Mouse (Mus musculus): ENCODE measurements around the gene Ptprj. TPM values are rescaled to one million over a fixed set of nuclear protein-coding genes. Genes with fewer than 3 reads are reported as not detected.
A peak's percentile ranks its signal among the peaks of the same experiment; 100 is the strongest.
"Not testable (repeated sequence)": the region's sequence is repeated elsewhere in the genome, so short reads cannot be mapped to it uniquely, and the experiment has no call there.

Ptprj gene
- total and polyA plus RNA-seq, 2 experiments, result 12.1 to 35.2 TPM

DNA sequence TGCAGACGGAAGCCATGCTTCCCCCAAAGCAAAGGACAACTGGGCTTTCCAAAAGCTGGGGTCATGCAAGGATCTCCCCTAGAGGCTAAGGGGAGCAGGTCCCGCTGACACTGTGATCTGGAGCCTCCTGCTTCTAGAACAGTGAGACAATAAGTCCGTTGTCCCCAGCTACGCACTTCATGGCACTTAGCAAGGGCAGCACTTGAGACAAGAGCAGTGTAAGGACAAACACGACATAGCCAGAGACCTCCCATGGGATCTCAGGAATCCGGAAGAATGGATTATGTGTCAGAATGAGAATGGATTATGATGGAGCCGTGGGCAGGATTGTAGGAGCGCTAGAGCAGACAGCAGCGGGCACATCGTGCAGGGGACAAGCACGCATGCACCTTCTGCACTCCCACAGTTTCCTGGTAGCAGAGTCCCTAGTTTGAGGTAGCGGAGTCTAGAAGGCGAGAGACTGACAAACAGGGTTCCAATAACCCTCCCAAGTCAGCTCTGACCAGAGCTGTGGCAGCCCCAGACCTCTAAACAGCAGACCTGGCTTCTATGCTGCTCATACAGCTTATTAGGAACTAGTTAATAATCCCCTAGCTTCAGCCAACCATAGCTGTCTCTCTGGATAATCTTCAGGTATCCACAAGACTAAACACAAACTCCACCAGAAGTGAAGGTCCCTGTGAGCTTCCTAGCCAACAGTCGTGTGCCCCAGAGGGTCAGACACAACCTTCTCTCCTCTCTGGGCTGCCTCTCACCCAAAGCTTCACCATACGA lies 131.3 kb downstream of the Ptprj start:
- H3K79me2 ChIP-seq (ENCODE audit: control insufficient read depth, insufficient read depth, low read length), result no peaks in the 10 kb centered on the region
- no peaks in the 10 kb centered on the region for H3K27me3 ChIP-seq (ENCODE audit: control insufficient read depth, insufficient read depth, low read length)
- peaks cover 35% of the 10 kb centered on the region for H3K36me3 ChIP-seq (ENCODE audit: control insufficient read depth, insufficient read depth, low read length)
- no peak overlapping the region for H3K9ac ChIP-seq (ENCODE audit: low read depth, low read length)
- DNase-seq (ENCODE audit: extremely low read depth, low read depth, low spot score), result no peak
- no peaks in the 10 kb centered on the region for H3K4me1 ChIP-seq (ENCODE audit: control insufficient read depth, insufficient read depth, low read length)
- no peak overlapping the region for H3K27ac ChIP-seq (replicated peaks; ENCODE audit: insufficient read depth, low read depth, low read length)
- no peak overlapping the region for H3K4me3 ChIP-seq (ENCODE audit: insufficient read depth, low read depth, low read length)
- WGBS, result 92% methylated on average over 15 of the region's 15 CpGs
- TF ChIP-seq CTCF (IDR thresholded peaks at IDR 0.05; ENCODE audit: low read depth, low read length) (no peak), POLR2A (IDR thresholded peaks at IDR 0.05; ENCODE audit: extremely low read depth, insufficient read depth, low read length) (no peak)

GRCm38 (mm10) chr2:90443811-90444210 lies 136.6 kb downstream of the Ptprj start:
- Histone ChIP-seq H3K27ac (replicated peaks; ENCODE audit: insufficient read depth, low read depth, low read length) (no peak overlapping the region), H3K36me3 (ENCODE audit: control insufficient read depth, insufficient read depth, low read length) (peaks cover 12% of the 10 kb centered on the region), H3K79me2 (ENCODE audit: control insufficient read depth, insufficient read depth, low read length) (no peaks in the 10 kb centered on the region), H3K4me1 (ENCODE audit: control insufficient read depth, insufficient read depth, low read length) (peaks cover 3% of the 10 kb centered on the region; the same call in 1 of the 2 replicates), H3K4me3 (ENCODE audit: insufficient read depth, low read depth, low read length) (no peak overlapping the region), H3K9ac (ENCODE audit: low read depth, low read length) (no peak overlapping the region), H3K27me3 (ENCODE audit: control insufficient read depth, insufficient read depth, low read length) (no peaks in the 10 kb centered on the region)
- DNase-seq (ENCODE audit: extremely low read depth, low read depth, low spot score), result no peak
- WGBS, result 73% methylated on average over 5 of the region's 5 CpGs
- TF ChIP-seq POLR2A (IDR thresholded peaks at IDR 0.05; ENCODE audit: extremely low read depth, insufficient read depth, low read length) (no peak), CTCF (IDR thresholded peaks at IDR 0.05; ENCODE audit: low read depth, low read length) (no peak)

DNA sequence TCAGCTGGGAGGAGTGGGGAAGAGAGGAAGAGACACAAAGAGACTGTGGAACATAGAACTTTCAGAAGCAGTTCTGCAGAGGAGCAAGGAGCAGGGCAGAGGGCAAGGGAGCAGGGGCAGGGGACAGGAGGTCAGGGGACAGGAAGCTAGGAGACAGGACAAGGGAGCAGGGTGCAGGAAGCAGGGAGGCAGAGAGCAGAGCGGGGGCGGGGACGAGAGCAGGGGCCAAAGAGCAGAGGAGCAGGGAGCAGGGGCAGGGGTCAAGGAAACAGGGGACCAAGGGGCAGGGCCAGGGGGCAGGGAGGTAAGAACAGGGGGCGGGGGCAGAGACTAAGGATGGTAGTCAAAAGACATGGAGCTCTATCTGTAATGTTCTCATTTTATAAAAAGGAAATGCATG lies 138.6 kb downstream of the Ptprj start:
- H3K36me3 ChIP-seq (ENCODE audit: control insufficient read depth, insufficient read depth, low read length); H3K9ac ChIP-seq (ENCODE audit: low read depth, low read length); H3K27ac ChIP-seq (replicated peaks; ENCODE audit: insufficient read depth, low read depth, low read length); H3K79me2 ChIP-seq (ENCODE audit: control insufficient read depth, insufficient read depth, low read length); H3K4me1 ChIP-seq (ENCODE audit: control insufficient read depth, insufficient read depth, low read length); H3K4me3 ChIP-seq (ENCODE audit: insufficient read depth, low read depth, low read length); H3K27me3 ChIP-seq (ENCODE audit: control insufficient read depth, insufficient read depth, low read length): not testable (repeated sequence)
- WGBS, result 56% methylated on average over 4 of the region's 4 CpGs
- peak; percentile 37 for DNase-seq (ENCODE audit: extremely low read depth, low read depth, low spot score)

DNA sequence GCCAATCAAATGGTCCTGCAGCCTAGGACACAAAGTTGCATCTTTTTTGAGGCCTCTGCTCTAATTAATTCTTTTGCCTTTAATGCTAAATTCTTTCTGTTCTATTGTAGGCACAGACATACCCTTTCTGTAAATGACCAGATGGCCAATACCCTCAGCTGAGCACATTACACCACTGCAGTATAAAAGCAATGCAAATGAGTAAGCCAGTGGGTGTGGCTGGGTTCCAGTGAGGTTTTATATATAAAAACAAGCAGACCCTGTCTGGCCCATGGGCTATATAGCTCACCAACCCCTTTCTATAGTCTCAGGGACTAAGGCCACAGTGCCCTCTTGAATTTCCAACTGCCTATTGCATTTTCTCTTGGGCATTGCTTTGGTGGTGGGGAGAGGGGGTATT lies 140.3 kb downstream of the Ptprj start:
- H3K4me1 ChIP-seq (ENCODE audit: control insufficient read depth, insufficient read depth, low read length); DNase-seq (ENCODE audit: extremely low read depth, low read depth, low spot score); H3K27me3 ChIP-seq (ENCODE audit: control insufficient read depth, insufficient read depth, low read length); H3K4me3 ChIP-seq (ENCODE audit: insufficient read depth, low read depth, low read length); H3K79me2 ChIP-seq (ENCODE audit: control insufficient read depth, insufficient read depth, low read length); H3K36me3 ChIP-seq (ENCODE audit: control insufficient read depth, insufficient read depth, low read length); H3K27ac ChIP-seq (replicated peaks; ENCODE audit: insufficient read depth, low read depth, low read length); H3K9ac ChIP-seq (ENCODE audit: low read depth, low read length): not testable (repeated sequence)

DNA sequence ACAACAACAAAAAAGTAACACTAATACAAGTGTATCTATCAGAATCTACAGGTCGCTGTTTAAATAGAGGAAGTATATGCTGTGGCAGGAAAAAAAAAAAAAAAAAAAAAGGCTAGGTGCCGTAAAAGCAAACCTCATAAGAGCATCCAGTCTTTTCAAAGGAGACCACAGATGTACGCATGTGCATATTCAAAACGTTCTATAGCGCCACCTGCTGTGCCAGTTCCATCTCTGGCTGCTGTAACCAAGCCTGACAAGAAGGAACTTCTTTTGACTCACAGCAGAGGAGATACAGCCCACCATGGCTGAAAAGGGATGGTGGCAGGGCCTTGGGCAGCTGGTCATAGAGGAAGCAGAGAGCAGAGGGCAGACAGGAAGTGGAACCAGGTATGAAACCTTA lies 143.0 kb downstream of the Ptprj start:
- H3K27me3 ChIP-seq (ENCODE audit: control insufficient read depth, insufficient read depth, low read length); H3K4me3 ChIP-seq (ENCODE audit: insufficient read depth, low read depth, low read length); DNase-seq (ENCODE audit: extremely low read depth, low read depth, low spot score); H3K4me1 ChIP-seq (ENCODE audit: control insufficient read depth, insufficient read depth, low read length); H3K79me2 ChIP-seq (ENCODE audit: control insufficient read depth, insufficient read depth, low read length); H3K9ac ChIP-seq (ENCODE audit: low read depth, low read length); H3K27ac ChIP-seq (replicated peaks; ENCODE audit: insufficient read depth, low read depth, low read length); H3K36me3 ChIP-seq (ENCODE audit: control insufficient read depth, insufficient read depth, low read length): not testable (repeated sequence)
- 100% methylated on average over 1 of the region's 5 CpGs for WGBS

DNA sequence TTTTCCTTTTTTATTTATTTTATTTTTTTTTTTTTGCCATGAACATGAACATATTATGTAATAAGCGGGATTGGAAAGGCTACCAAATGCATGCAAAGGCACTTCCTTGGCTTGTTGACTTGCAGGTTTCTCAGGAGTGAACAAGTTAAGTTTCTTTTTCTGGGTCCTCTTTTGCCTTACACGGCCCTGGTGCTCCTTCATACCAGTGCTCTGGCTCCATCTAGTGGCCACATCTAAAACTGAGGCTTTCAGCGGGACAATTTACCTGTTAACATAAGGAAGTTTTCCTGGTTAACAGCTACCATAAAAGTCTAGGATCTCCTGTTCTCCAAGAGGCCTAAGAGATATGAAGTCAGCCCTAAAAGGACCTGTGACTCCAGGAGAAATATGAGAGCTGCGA lies 150.7 kb downstream of the Ptprj start:
- WGBS, result no CpG with 5 or more reads among the region's 4 CpGs
- not testable (repeated sequence) for H3K4me3 ChIP-seq (ENCODE audit: insufficient read depth, low read depth, low read length); H3K79me2 ChIP-seq (ENCODE audit: control insufficient read depth, insufficient read depth, low read length); H3K36me3 ChIP-seq (ENCODE audit: control insufficient read depth, insufficient read depth, low read length); H3K9ac ChIP-seq (ENCODE audit: low read depth, low read length); H3K4me1 ChIP-seq (ENCODE audit: control insufficient read depth, insufficient read depth, low read length); DNase-seq (ENCODE audit: extremely low read depth, low read depth, low spot score); H3K27me3 ChIP-seq (ENCODE audit: control insufficient read depth, insufficient read depth, low read length); H3K27ac ChIP-seq (replicated peaks; ENCODE audit: insufficient read depth, low read depth, low read length)

DNA sequence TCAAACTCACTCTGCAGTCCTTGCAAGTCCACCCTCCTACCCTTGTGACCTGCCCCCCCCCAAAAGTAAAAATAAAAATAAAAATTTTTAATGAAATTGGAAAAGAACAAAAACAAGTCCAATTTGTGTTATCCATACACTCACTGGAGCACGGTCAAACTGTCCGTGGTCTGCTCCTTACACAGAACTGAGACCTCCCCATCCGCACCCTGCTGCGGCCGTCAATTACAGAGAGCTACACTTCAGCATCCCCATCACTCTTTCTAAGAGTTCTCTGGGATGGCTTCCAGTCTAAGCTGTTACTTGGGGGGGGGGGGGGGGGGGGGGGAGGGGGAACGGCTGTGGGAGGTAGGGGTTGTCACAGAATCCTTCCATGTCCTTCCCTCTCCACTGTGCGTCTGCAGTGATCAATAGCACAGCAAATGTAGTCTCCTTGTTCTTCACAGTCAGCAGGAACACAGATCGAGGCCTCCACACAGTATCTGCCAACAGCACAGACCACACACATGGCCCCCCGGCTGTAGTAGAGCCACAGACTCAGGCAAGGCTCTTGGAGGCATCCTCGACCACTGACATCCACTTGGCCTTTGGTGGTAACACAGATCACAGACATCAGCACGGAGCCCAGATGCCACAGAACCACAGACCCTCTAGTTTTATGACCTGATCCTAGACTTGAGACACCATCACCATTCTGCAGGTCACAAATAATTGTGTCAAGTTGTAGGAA lies 151.3 kb downstream of the Ptprj start:
- H3K27ac ChIP-seq (replicated peaks; ENCODE audit: insufficient read depth, low read depth, low read length); DNase-seq (ENCODE audit: extremely low read depth, low read depth, low spot score); H3K9ac ChIP-seq (ENCODE audit: low read depth, low read length); H3K4me1 ChIP-seq (ENCODE audit: control insufficient read depth, insufficient read depth, low read length); H3K27me3 ChIP-seq (ENCODE audit: control insufficient read depth, insufficient read depth, low read length); H3K4me3 ChIP-seq (ENCODE audit: insufficient read depth, low read depth, low read length); H3K79me2 ChIP-seq (ENCODE audit: control insufficient read depth, insufficient read depth, low read length); H3K36me3 ChIP-seq (ENCODE audit: control insufficient read depth, insufficient read depth, low read length): not testable (repeated sequence)
- WGBS, result 60% methylated on average over 1 of the region's 11 CpGs

GRCm38 (mm10) chr2:90424937-90425336 lies 155.5 kb downstream of the Ptprj start:
- H3K79me2 ChIP-seq (ENCODE audit: control insufficient read depth, insufficient read depth, low read length); H3K9ac ChIP-seq (ENCODE audit: low read depth, low read length); H3K27me3 ChIP-seq (ENCODE audit: control insufficient read depth, insufficient read depth, low read length); DNase-seq (ENCODE audit: extremely low read depth, low read depth, low spot score); H3K4me3 ChIP-seq (ENCODE audit: insufficient read depth, low read depth, low read length); H3K27ac ChIP-seq (replicated peaks; ENCODE audit: insufficient read depth, low read depth, low read length); H3K4me1 ChIP-seq (ENCODE audit: control insufficient read depth, insufficient read depth, low read length); H3K36me3 ChIP-seq (ENCODE audit: control insufficient read depth, insufficient read depth, low read length): not testable (repeated sequence)
- no CpG with 5 or more reads among the region's 4 CpGs for WGBS

DNA sequence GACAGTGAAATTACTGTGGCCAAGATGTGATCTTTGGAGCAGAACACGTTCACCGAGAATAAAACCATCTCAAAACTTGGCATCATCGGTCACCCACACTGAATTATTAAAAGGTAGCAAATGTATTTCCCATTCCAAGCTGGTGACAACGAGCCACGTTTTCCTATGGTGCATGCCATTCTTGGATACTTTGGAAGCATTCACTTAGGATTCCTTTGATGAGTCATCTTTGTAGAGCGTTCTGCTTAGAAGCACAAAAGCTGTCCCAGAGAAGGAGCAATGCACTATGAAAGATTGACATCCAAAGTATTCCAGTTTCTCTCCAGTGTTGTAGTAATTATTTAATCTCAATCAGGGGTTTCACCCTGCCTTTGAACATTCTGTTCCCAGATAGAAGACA lies 158.2 kb downstream of the Ptprj start:
- H3K27ac ChIP-seq (replicated peaks; ENCODE audit: insufficient read depth, low read depth, low read length); H3K79me2 ChIP-seq (ENCODE audit: control insufficient read depth, insufficient read depth, low read length); H3K4me1 ChIP-seq (ENCODE audit: control insufficient read depth, insufficient read depth, low read length); H3K36me3 ChIP-seq (ENCODE audit: control insufficient read depth, insufficient read depth, low read length); H3K4me3 ChIP-seq (ENCODE audit: insufficient read depth, low read depth, low read length); DNase-seq (ENCODE audit: extremely low read depth, low read depth, low spot score); H3K27me3 ChIP-seq (ENCODE audit: control insufficient read depth, insufficient read depth, low read length); H3K9ac ChIP-seq (ENCODE audit: low read depth, low read length): not testable (repeated sequence)
- WGBS, result 85% methylated on average over 6 of the region's 6 CpGs
